Mouse (Mus musculus) MN1 (cell line): Measurements from ENCODE around the gene Rsl24d1.
"Not testable (repeated sequence)": the region's sequence is repeated elsewhere in the genome, so short reads cannot be mapped to it uniquely, and the experiment has no call there.

Experiments
- DNase-seq: peaks from one replicate; pipeline ENCODE4 v3.0.0-alpha.2; 2016; ENCODE audit warnings: low spot score

The Rsl24d1 gene

DNA sequence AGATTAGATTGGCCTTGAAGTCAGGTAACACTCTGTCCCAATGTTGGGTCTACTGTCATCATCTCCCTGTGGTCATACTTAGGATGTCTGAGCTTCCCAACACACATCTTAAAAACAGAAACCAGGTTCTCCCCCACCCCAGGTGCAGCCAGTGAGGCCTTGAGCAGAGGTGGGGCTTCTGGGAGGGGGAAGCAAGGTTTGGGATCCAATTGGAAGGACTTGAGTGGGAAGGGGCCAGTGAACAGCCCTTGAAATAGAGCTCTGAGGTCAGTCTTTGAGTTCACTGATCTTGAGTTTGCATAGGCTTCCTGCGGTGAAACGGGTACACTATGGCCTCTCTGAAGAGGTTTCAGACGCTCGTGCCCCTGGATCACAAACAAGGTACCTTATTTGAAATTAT, 11.0 kb upstream of the Rsl24d1 start, which contains the start of gene Gm20509:
TSS of gene Gm20509 (plus strand) at position 290 of the 400 bp plus-strand sequence.
- no peak for DNase-seq

GRCm38 (mm10) chr9:73103159-73103879, 9.9 kb upstream of the Rsl24d1 start:
- no peak for DNase-seq

DNA sequence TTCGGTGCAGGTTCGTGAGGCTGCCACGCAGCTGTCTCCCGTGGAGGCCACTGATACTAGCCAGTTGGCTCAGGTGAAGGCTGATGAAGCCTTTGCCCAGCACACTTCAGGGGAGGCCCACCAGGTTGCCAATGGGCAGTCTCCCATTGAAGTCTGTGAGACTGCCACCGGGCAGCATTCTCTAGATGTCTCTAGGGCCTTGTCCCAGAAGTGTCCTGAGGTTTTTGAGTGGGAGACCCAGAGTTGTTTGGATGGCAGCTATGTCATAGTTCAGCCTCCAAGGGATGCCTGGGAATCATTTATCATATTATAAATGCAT, 9.4 kb upstream of the Rsl24d1 start:
- DNase-seq: no peak

DNA sequence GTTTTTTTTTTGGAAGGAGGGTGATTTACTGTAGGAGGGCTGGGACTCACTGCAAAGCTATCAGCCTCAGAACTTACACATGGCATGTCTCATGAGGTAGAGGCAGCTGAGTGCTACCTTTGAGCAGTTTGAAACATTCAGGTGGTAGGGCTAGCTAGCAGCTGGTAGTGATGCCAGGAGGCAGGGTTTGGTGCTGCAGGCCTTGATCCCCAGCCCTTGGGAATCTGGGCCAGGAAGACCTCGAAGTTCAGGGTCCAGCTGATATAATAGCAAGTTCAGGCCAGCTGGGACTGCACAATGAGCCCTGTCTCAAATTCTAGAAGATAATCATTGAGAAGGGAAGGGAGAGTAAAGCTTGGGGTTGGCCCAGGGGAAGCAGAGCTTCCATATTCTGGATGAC, 8.1 kb upstream of the Rsl24d1 start:
- DNase-seq: no peak

DNA sequence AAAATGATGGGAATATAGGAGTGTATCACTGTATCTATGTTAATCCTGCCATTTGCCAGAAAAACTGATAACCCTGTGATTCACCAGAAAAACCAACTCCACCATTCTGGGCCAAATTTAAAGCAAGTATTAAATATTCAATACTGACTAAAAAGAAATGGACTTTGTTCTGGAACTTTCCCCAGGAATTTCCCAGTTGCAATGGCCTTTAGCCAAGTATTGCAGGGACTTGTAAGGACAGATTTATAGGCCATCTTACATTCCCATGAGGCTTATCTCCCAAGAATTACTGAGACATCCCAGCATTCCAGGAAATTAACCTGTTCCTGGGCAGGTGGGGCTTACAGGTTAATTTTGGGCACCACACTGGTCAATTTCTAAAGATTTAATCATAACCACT, 7.5 kb upstream of the Rsl24d1 start:
- no peak for DNase-seq

DNA sequence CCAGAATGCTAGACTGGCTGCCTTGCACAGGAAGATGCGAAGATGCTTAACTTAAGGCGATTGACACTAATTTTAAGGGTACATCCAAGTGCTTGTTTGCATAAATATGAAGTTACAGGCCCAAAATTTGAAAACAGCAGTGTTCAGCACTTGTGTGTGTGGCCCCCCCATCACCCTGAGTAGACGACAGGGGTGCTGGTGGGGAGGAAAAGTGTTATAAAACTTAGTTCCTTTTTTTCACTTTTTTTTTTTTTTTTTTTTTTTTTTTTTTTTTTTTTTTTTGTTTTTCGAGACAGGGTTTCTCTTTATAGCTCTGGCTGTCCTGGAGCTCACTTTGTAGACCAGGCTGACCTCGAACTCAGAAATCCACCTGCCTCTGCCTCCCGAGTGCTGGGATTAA, 3.5 kb downstream of the Rsl24d1 start:
- not testable (repeated sequence) for DNase-seq

DNA sequence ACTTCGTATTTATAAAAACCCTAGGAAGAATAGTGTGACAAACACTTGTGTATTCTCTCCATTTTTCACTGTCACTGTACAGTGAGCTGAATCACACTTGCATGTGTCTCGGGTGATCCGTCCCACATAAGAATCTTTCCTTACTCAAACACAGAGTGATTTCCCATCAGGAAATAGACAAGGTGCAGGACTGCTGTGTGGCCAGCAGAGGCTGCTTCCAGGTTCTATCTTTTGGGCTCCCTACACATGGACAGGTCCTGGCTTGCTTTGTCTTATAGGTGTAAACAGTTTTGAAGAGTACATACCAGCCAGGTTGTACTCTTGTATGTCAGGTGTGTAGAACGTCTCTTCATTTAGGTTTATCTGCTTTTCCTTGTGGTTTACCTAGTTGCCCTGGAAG, 4.8 kb downstream of the Rsl24d1 start:
- no peak for DNase-seq

DNA sequence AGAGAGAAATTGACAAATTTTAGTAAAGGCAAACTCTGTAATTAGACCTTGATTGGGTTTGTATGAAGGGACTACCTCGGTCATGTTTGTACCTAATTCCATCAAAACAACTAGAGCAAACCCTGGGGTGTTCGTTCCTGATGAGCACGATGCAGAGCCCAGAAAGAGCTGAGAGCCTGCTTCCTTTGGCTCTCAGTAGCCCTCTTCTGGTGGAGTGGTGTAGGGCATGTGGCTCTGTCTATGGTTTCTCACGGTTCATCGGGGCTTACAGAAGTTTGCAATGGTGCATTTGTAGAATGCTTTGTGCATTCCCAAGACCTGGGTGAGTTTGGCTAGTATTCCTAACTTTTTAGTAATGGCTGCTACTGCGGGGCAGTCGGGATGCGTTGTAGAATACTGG, 8.5 kb downstream of the Rsl24d1 start:
- peak; percentile 34 for DNase-seq

DNA sequence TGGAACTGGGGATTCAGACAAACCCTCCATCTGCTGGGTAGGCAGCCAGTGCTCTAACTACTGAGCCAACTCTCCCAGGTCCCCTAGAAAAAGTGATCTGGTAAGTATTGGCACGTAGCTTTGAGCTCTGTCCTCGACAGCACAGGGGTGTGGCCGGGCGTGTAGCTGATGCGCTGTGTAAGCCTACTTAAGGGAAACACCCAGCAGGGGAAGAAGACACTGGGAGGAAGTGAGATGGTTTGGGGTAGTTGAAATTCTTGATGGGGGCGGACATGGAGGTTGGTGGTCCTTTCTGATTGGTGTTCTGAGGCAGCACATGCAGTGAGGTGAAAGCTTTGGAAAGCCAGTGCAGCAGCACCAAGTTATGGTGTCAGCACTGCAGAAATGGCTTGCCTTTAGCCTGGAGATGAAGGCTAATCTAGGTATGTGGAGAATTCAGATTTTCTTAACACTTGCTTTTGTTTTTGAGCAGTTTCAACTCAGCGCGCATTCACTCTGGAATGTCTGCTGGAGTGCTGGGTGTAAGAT, 11.9 kb downstream of the Rsl24d1 start:
- DNase-seq: no peak

- DNase-seq: no peak
These were observed 14.2 kb downstream of the Rsl24d1 start for GRCm38 (mm10) chr9:73127457-73127856.

GRCm38 (mm10) chr9:73129875-73130274, 16.6 kb downstream of the Rsl24d1 start:
- no peak for DNase-seq

DNA sequence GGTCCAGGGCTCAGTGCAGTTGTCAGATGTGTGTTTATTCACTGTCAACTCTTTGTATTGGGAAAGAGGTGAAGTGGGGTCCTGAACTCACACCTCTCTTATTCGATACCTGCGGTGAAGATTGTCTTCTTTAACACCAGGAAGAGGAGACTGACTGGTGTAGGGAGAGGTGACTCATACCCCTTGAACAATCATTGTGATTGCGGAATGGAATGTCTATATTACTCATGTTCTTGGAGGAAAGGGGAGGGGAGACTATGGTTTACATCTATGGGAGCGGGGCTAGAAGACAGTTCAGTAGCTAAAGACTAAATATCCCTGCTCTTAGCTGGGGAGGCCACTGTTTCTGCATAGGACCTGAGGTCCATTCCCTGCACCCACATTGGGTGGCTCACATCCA, 17.3 kb downstream of the Rsl24d1 start:
- DNase-seq: no peak

DNA sequence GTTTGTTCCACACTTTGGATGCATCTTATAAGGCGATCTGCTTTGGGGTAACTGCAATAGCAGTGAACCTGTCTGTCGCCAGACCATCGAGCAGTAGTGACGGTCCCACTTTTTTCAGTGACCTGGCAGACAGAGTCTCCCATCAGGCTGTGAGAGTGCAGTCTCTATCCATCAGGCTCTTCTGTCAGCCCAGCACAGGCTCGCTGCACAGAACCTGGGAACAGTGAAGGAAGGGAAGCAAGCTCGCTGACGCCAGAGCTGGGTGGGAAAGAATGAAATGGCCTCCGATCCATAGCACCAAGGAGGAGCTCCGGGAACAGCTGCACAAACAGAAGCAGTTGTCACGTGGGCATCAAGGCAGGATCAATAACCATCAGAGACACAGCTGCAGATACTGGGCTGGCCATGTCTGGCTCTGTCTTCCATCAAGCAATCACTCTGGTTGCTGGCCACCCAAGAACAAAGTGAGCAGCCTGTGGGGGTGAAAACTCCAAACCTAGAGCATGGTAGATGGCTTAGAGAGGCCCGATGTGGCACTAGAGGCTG, 24.2 kb downstream of the Rsl24d1 start:
- DNase-seq: no peak

DNA sequence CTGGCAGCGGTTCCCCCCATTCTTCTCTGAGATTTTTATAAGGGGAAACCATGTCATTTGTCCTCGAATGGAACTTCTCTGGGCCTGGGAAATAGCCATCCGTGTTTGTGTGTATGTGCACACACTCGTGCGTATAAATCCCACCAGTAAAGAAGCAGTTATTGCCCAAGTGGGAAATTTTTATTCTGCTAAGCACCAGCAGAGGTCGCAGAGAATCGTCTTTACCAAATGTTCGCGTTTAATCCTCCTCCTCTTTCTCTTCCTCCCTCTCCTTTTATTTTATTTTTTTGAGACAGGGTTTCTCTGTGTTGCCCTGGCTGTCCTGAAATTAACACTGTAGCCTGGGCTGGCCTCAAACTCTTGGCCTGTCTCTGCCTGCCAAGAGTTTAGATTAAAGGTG, 41.1 kb downstream of the Rsl24d1 start:
- DNase-seq: no peak

DNA sequence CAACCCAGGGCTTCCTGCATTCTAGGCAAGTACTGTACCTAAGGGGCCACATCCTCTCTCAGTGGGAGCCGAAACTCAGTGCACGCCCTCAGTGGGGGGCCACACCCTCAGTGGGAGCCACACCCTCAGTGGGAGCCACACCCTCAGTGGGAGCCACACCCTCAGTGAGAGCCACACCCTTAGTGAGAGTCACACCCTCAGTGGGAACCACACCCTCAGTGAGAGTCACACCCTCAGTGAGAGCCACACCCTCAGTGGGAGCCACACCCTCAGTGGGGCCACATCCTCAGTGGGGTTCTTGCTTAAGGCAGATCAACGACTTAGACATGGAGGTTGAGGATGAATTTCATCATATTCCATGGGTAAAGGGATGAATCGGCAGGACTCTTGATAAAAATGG, 44.7 kb downstream of the Rsl24d1 start:
- no peak for DNase-seq

DNA sequence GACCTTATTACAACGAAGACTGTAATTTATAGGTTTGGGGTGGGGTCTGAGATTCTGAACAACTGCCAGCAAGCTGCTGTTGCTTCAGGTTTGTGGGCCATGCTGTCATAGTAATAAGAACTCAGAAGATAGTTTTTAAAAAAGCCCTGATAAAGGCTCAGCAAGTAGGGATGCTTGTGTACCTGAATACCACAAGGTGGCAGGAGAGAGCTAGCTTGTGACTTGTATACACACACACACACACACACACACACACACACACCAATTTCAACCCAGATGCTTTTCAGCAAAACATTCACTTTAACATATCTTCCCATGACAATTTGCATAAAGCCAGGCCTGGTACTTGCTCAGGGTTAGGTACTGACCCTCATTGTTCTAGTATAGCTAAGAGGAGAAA, 46.0 kb downstream of the Rsl24d1 start:
- no peak for DNase-seq

DNA sequence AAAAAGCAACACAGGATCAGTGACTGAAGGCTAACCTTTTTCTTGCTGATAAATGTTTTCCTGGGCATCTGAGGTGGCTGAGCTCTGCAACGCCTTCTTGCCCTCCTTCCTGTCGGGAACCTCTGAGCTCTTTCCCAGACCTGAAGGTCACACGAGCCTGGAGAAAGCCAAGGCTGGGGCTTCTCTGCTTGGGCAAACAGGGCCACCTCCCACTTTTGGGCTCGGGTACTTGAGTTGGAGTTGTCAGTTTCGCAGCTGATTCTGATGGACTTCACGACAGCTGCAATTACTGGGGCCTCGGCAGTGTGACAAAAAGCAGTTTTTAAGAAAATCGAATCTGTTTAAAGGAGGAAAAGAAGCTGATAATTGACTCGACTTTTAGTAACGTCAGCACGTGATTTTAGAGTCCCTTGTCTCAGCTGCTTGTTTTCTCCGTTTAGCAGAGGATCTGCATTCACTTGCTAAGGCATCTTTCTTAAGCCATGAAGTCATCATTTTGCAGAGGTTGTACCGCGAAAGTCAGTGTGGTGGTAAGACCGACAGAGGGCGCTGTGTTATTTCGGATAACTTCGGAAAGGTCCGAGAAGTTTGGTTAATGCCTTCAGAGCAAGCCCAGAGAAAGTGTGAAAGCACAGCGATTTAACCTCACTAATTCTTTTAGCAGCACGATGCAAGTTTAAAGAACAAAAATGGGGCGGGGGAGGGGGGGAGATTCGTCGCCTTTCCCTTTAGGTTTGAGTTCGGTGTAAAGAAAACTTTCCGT, 49.5 kb downstream of the Rsl24d1 start:
- DNase-seq: peak; percentile 18

GRCm38 (mm10) chr9:73165631-73166030, 52.4 kb downstream of the Rsl24d1 start:
- DNase-seq: no peak
